Mouse (Mus musculus): ENCODE data around the gene Rgs3. TPM values are rescaled to one million over a fixed set of nuclear protein-coding genes. Genes with fewer than 3 reads are reported as not detected.

Rgs3 gene
- polyA plus RNA-seq, 1 experiment, result 45.8 TPM

DNA sequence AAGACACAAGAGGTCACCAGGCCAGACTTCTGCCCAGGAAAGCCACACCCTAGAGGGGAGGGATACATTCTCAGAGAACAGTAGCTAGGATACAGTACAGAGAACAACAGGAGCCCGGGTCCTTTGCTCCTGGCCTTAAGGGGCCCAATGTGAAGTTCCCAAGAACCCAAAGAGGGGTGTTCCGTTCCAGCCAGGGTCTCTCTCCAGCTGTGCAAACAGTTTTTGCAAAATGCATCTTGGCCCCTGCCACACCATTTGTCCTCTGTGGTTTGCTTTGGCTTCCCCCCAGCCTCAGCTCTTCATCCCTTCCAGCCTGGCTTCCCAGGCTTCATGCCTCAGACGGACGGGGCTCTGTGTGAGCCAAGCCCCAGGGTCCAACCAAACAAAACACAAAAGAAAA lies 44.4 kb downstream of the Rgs3 start:
- H3K27me3 ChIP-seq (ENCODE audit: control insufficient read depth, insufficient read depth, low read length), result no peaks in the 10 kb centered on the region
- H3K4me1 ChIP-seq (ENCODE audit: control insufficient read depth, insufficient read depth, insufficient read length, low read length), result peaks cover 13% of the 10 kb centered on the region
- no peak overlapping the region for H3K4me3 ChIP-seq (ENCODE audit: low read depth, low read length)
- H3K27ac ChIP-seq (ENCODE audit: insufficient read depth, low read depth, low read length), result no peak overlapping the region
- 72% methylated on average over 4 of the region's 4 CpGs for WGBS
- H3K36me3 ChIP-seq (ENCODE audit: control insufficient read depth, insufficient read depth, low read length), result peaks cover under 1% of the 10 kb centered on the region; the same call in 1 of the 2 replicates
- TF ChIP-seq CTCF (IDR thresholded peaks at IDR 0.05; ENCODE audit: extremely low read depth, insufficient read length, insufficient replicate concordance, low read depth, low read length) (no peak), POLR2A (IDR thresholded peaks at IDR 0.05; ENCODE audit: low read depth, low read length) (no peak)

DNA sequence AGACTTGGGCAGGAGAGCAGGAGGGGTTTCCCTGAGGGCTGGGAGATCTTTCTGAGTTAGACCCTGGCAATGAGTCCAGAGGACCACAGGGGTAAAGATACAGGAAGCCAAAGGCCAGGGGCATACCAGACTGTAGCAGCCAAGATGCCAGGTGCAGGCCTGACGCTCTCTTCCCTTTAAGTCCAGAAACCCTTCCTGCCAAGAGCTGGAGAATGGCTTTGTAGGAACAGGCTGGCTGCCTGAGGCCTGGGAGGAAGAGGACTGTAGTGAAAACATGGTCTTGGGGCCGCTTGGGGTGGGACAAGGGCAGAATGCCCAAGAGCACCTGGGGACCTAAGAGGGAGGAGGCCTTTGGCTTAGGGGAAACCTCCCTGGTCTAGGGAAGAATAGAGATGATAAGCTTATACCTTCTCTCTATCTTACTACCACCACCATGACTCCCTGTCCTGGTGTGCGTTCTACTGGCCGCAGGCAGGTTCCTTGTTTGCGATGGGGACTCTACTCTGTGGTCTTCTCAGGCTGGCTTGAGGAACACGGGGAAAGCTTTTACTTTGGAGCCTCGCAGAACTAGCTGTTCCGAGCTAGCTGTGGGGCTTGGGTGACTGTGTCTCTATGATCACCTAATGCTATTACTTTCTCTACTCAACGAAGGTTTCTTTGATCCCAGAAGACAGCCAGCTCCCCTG lies 46.4 kb downstream of the Rgs3 start:
- Histone ChIP-seq H3K4me1 (ENCODE audit: control insufficient read depth, insufficient read depth, insufficient read length, low read length) (peaks cover 13% of the 10 kb centered on the region), H3K27ac (ENCODE audit: insufficient read depth, low read depth, low read length) (no peak overlapping the region), H3K36me3 (ENCODE audit: control insufficient read depth, insufficient read depth, low read length) (peaks cover 1% of the 10 kb centered on the region; the same call in 1 of the 2 replicates), H3K27me3 (ENCODE audit: control insufficient read depth, insufficient read depth, low read length) (no peaks in the 10 kb centered on the region), H3K4me3 (ENCODE audit: low read depth, low read length) (no peak overlapping the region)
- TF ChIP-seq POLR2A (IDR thresholded peaks at IDR 0.05; ENCODE audit: low read depth, low read length), result no peak
- no peak for TF ChIP-seq CTCF (IDR thresholded peaks at IDR 0.05; ENCODE audit: extremely low read depth, insufficient read length, insufficient replicate concordance, low read depth, low read length)
- 89% methylated on average over 9 of the region's 9 CpGs for WGBS

DNA sequence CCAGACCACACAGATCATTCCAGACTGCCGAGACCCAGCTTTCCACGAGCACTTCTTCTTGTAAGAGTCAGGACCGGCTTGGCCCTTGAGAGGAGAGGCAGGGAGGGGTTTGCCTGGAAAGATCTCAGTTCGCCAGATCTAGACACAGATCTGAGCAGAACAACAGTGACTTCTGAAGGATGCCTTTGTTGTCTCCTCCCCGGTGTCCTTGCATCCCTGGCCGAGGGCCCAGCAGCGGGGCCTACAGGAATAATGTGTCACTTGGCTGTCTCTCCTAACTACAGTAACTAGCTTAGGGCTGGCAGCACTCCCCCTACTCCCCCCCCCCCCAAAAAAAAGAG lies 46.9 kb downstream of the Rgs3 start:
- H3K4me1 ChIP-seq (ENCODE audit: control insufficient read depth, insufficient read depth, insufficient read length, low read length), result peaks cover 13% of the 10 kb centered on the region
- TF ChIP-seq POLR2A (IDR thresholded peaks at IDR 0.05; ENCODE audit: low read depth, low read length) (no peak), CTCF (IDR thresholded peaks at IDR 0.05; ENCODE audit: extremely low read depth, insufficient read length, insufficient replicate concordance, low read depth, low read length) (no peak)
- 79% methylated on average over 7 of the region's 7 CpGs for WGBS
- H3K4me3 ChIP-seq (ENCODE audit: low read depth, low read length), result no peak overlapping the region
- no peaks in the 10 kb centered on the region for H3K27me3 ChIP-seq (ENCODE audit: control insufficient read depth, insufficient read depth, low read length)
- H3K36me3 ChIP-seq (ENCODE audit: control insufficient read depth, insufficient read depth, low read length), result peaks cover 1% of the 10 kb centered on the region; the same call in 1 of the 2 replicates
- no peak overlapping the region for H3K27ac ChIP-seq (ENCODE audit: insufficient read depth, low read depth, low read length)

DNA sequence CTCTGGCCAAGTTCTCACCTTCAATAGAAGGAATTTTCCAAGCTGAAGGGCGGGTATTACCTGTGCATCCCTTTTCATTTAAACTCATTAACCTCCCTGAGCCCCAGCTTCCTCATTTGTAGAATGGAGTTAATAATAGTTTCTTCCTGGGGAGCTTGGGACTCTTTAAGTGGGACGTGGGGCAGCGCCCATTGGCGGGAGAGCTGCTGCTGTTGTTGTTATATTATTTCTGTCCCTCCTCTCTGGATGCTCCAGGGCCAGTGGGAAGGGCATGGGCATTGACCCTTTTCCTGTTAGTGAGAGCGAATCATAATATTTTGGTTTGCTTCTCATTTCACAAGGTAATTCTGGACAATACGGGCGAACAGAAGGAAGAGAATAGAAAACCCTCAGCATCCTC lies 47.3 kb downstream of the Rgs3 start:
- H3K4me3 ChIP-seq (ENCODE audit: low read depth, low read length), result no peak overlapping the region
- H3K27ac ChIP-seq (ENCODE audit: insufficient read depth, low read depth, low read length), result no peak overlapping the region
- H3K4me1 ChIP-seq (ENCODE audit: control insufficient read depth, insufficient read depth, insufficient read length, low read length), result peaks cover 13% of the 10 kb centered on the region
- H3K36me3 ChIP-seq (ENCODE audit: control insufficient read depth, insufficient read depth, low read length), result peaks cover 1% of the 10 kb centered on the region; the same call in 1 of the 2 replicates
- WGBS, result 79% methylated on average over 7 of the region's 7 CpGs
- TF ChIP-seq POLR2A (IDR thresholded peaks at IDR 0.05; ENCODE audit: low read depth, low read length), result no peak
- no peak for TF ChIP-seq CTCF (IDR thresholded peaks at IDR 0.05; ENCODE audit: extremely low read depth, insufficient read length, insufficient replicate concordance, low read depth, low read length)
- no peaks in the 10 kb centered on the region for H3K27me3 ChIP-seq (ENCODE audit: control insufficient read depth, insufficient read depth, low read length)

DNA sequence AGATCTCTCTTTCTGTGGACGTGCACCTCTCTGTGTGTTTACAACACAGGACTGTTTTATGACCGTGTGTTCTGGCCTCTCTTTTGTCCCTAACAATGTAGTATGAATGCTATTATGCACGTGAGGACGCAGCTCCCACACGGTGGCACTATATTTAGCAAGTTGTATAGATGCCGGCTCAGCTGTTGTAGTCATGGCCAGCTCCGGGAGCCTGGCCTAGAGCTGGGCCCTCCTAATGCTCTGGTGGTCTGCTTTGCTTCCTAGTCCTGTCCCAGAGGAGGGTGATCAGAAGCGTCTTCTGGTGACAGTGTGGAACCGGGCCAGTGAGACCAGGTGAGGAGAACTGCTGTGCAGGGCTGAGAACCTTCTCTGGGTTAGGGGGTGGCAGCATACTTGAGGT lies 47.7 kb downstream of the Rgs3 start:
- WGBS, result 46% methylated on average over 9 of the region's 9 CpGs
- Histone ChIP-seq H3K4me3 (ENCODE audit: low read depth, low read length) (no peak overlapping the region), H3K27ac (ENCODE audit: insufficient read depth, low read depth, low read length) (no peak overlapping the region), H3K4me1 (ENCODE audit: control insufficient read depth, insufficient read depth, insufficient read length, low read length) (peaks cover 13% of the 10 kb centered on the region), H3K36me3 (ENCODE audit: control insufficient read depth, insufficient read depth, low read length) (peaks cover 1% of the 10 kb centered on the region; the same call in 1 of the 2 replicates), H3K27me3 (ENCODE audit: control insufficient read depth, insufficient read depth, low read length) (no peaks in the 10 kb centered on the region)
- TF ChIP-seq POLR2A (IDR thresholded peaks at IDR 0.05; ENCODE audit: low read depth, low read length), result no peak
- no peak for TF ChIP-seq CTCF (IDR thresholded peaks at IDR 0.05; ENCODE audit: extremely low read depth, insufficient read length, insufficient replicate concordance, low read depth, low read length)

DNA sequence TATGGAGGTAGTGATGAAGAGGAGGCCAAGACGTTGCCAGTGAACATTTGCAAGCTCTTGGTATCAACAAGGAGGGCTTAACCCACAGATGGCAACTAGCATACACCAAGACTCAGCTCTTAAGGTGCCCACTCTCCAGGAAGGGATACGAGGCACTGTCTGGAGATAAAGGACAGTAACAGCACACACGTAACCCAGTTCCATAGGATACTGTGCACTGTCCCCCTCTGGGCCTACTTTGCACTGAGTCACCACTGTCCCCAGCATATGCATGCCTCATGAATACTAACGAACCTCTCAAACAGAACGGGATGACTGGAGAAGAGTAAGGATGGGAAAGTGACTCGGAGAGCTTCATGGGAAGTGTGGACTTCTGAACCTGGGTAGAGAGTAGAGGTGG lies 48.2 kb downstream of the Rgs3 start:
- WGBS, result 65% methylated on average over 6 of the region's 6 CpGs
- H3K4me1 ChIP-seq (ENCODE audit: control insufficient read depth, insufficient read depth, insufficient read length, low read length), result peaks cover 13% of the 10 kb centered on the region
- H3K27ac ChIP-seq (ENCODE audit: insufficient read depth, low read depth, low read length), result peak overlapping the region; percentile 5; the same call in 1 of the 2 replicates
- no peak for TF ChIP-seq CTCF (IDR thresholded peaks at IDR 0.05; ENCODE audit: extremely low read depth, insufficient read length, insufficient replicate concordance, low read depth, low read length)
- TF ChIP-seq POLR2A (IDR thresholded peaks at IDR 0.05; ENCODE audit: low read depth, low read length), result no peak
- no peak overlapping the region for H3K4me3 ChIP-seq (ENCODE audit: low read depth, low read length)
- no peaks in the 10 kb centered on the region for H3K27me3 ChIP-seq (ENCODE audit: control insufficient read depth, insufficient read depth, low read length)
- H3K36me3 ChIP-seq (ENCODE audit: control insufficient read depth, insufficient read depth, low read length), result peaks cover 1% of the 10 kb centered on the region; the same call in 1 of the 2 replicates

DNA sequence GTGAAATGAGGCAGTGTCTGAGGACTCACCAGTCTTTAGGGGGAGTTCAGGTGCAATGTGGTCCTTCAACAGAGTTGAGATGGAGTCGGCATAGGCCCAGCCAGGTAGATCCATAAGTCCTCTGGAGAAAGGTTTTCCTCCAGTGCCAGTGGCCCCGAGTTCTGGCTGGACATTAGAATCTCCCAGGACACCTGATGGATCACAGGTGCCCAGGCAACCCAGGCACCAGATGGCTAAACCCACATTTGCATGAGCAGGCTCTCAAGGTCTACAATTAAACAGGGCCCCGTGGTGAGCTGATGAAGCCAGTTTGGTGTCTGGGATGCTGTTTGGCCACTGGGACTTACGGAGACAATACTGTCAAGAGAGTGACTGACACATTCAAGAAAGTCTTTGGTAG lies 49.7 kb downstream of the Rgs3 start:
- Histone ChIP-seq H3K36me3 (ENCODE audit: control insufficient read depth, insufficient read depth, low read length) (peaks cover 1% of the 10 kb centered on the region; the same call in 1 of the 2 replicates), H3K27me3 (ENCODE audit: control insufficient read depth, insufficient read depth, low read length) (no peaks in the 10 kb centered on the region), H3K27ac (ENCODE audit: insufficient read depth, low read depth, low read length) (no peak overlapping the region), H3K4me1 (ENCODE audit: control insufficient read depth, insufficient read depth, insufficient read length, low read length) (peaks cover 13% of the 10 kb centered on the region), H3K4me3 (ENCODE audit: low read depth, low read length) (no peak overlapping the region)
- TF ChIP-seq CTCF (IDR thresholded peaks at IDR 0.05; ENCODE audit: extremely low read depth, insufficient read length, insufficient replicate concordance, low read depth, low read length), result no peak
- TF ChIP-seq POLR2A (IDR thresholded peaks at IDR 0.05; ENCODE audit: low read depth, low read length), result no peak
- 89% methylated on average over 4 of the region's 4 CpGs for WGBS

Data from small intestine, adult 2 months (tissue).